Mouse (Mus musculus) stomach, embryonic 15.5 days (tissue): ENCODE results near the gene Nutf2. TPM values are rescaled to one million over a fixed set of nuclear protein-coding genes. Genes with fewer than 3 reads are reported as not detected.
"Not testable (repeated sequence)": the region's sequence is repeated elsewhere in the genome, so short reads cannot be mapped to it uniquely, and the experiment has no call there.

Source experiments
- ATAC-seq: fragments of 200-750 bp; cut with Nextera tagmentation; 2 replicates; pipeline ENCODE4 v1.8.0; 2017; ENCODE audit warnings: low read depth, moderate number of reproducible peaks, moderate TSS enrichment; ENCODE audit not compliant: insufficient read depth, low FRiP score
- H3K27ac ChIP-seq: fragments of 300-500 bp; sonication (generic); 2 replicates; pipeline ENCODE4 v1.5.1; 2015; ENCODE audit warnings: mild to moderate bottlenecking, inconsistent platforms
- H3K27me3 ChIP-seq: fragments of 300-500 bp; sonication (generic); replicated peaks from 2 replicates; pipeline ENCODE4 v1.6.1; 2015; ENCODE audit warnings: inconsistent platforms
- H3K36me3 ChIP-seq: fragments of 300-500 bp; sonication (generic); 2 replicates; pipeline ENCODE4 v1.6.1; 2015; ENCODE audit warnings: inconsistent platforms
- H3K4me1 ChIP-seq: fragments of 300-500 bp; sonication (generic); 2 replicates; pipeline ENCODE4 v1.6.1; 2015; ENCODE audit warnings: inconsistent platforms
- H3K4me2 ChIP-seq: fragments of 300-500 bp; sonication (generic); 2 replicates; pipeline ENCODE4 v1.6.1; 2015; ENCODE audit warnings: mild to moderate bottlenecking, inconsistent platforms
- H3K4me3 ChIP-seq: fragments of 300-500 bp; sonication (generic); replicated peaks from 2 replicates; pipeline ENCODE4 v1.5.1; 2015; ENCODE audit warnings: inconsistent platforms
- H3K9ac ChIP-seq: fragments of 300-500 bp; sonication (generic); 2 replicates; pipeline ENCODE4 v1.6.1; 2015; ENCODE audit warnings: inconsistent platforms
- H3K9me3 ChIP-seq: fragments of 300-500 bp; sonication (generic); 2 replicates; pipeline ENCODE4 v1.6.1; 2016; ENCODE audit warnings: inconsistent platforms
- WGBS: fragments of 180-500 bp; shearing (Covaris S2); methylation state at CpG from one replicate; pipeline ENCODE4 v1.1.7; 2015; 5-methylcytosine and 5-hydroxymethylcytosine counted together
- polyA plus RNA-seq: library from polyadenylated mRNA; unstranded; fragments of >200 nt; fragmentation: Nextera tagmentation; extraction: Ambion mirVana; gene quantifications from 2 replicates; pipeline ENCODE4 v1.2.1, GENCODE M21; 2015

Gene Nutf2
- 151 and 214 TPM in 2 replicates for polyA plus RNA-seq

GRCm38 (mm10) chr8:105860143-105860981, at the start of gene Nutf2:
Gene Nutf2, plus strand, starts transcription at chr8:105860580.
- H3K4me2 ChIP-seq = peak within 1 kb of the TSS; percentile 72
- no peaks in the 10 kb centered on the region for H3K27me3 ChIP-seq
- ATAC-seq = peak; percentile 98
- peaks cover 9% of the 10 kb centered on the region; the same call in 1 of the 2 replicates for H3K36me3 ChIP-seq
- H3K27ac ChIP-seq = peak within 1 kb of the TSS; percentile 91
- H3K9ac ChIP-seq = peak within 1 kb of the TSS; percentile 71
- H3K4me3 ChIP-seq = peak within 1 kb of the TSS; percentile 73
- no peaks in the 10 kb centered on the region for H3K9me3 ChIP-seq
- under 1% methylated on average over 52 of the region's 59 CpGs for WGBS
- H3K4me1 ChIP-seq = peaks cover 34% of the 10 kb centered on the region

- ATAC-seq = no peak
- Histone ChIP-seq H3K4me3 (no peak overlapping the region), H3K36me3 (0 out of 2 replicates have a peak, but pooled peaks cover 3% of the 10 kb centered on the region), H3K27me3 (no peaks in the 10 kb centered on the region), H3K9me3 (no peaks in the 10 kb centered on the region), H3K4me2 (no peak overlapping the region), H3K4me1 (0 out of 2 replicates have a peak, but pooled peaks cover 2% of the 10 kb centered on the region), H3K9ac (no peak overlapping the region), H3K27ac (no peak overlapping the region)
- WGBS = 84% methylated on average over 10 of the region's 10 CpGs
These were observed 49.3 kb upstream of the Nutf2 start for GRCm38 (mm10) chr8:105811061-105811460.

- peak overlapping the region; percentile 13; the same call in 1 of the 2 replicates for H3K27ac ChIP-seq
- no peak overlapping the region for H3K4me3 ChIP-seq
- no peaks in the 10 kb centered on the region for H3K27me3 ChIP-seq
- 0 out of 2 replicates have a peak, but pooled peaks cover 3% of the 10 kb centered on the region for H3K36me3 ChIP-seq
- ATAC-seq = no peak
- H3K9me3 ChIP-seq = no peaks in the 10 kb centered on the region
- H3K4me1 ChIP-seq = 0 out of 2 replicates have a peak, but pooled peaks cover 2% of the 10 kb centered on the region
- no peak overlapping the region for H3K4me2 ChIP-seq
- no peak overlapping the region for H3K9ac ChIP-seq
- WGBS = 60% methylated on average over 3 of the region's 3 CpGs
These were observed 48.8 kb upstream of the Nutf2 start for GRCm38 (mm10) chr8:105811543-105811942.

- 0 out of 2 replicates have a peak, but pooled peaks cover 3% of the 10 kb centered on the region for H3K36me3 ChIP-seq
- H3K9me3 ChIP-seq = no peaks in the 10 kb centered on the region
- no peak overlapping the region for H3K4me2 ChIP-seq
- H3K9ac ChIP-seq = no peak overlapping the region
- no peak overlapping the region for H3K4me3 ChIP-seq
- 0 out of 2 replicates have a peak, but pooled peaks cover 2% of the 10 kb centered on the region for H3K4me1 ChIP-seq
- 88% methylated on average over 5 of the region's 5 CpGs for WGBS
- no peaks in the 10 kb centered on the region for H3K27me3 ChIP-seq
- no peak overlapping the region for H3K27ac ChIP-seq
- no peak for ATAC-seq
These were observed 47.9 kb upstream of the Nutf2 start for GRCm38 (mm10) chr8:105812511-105812910.

DNA sequence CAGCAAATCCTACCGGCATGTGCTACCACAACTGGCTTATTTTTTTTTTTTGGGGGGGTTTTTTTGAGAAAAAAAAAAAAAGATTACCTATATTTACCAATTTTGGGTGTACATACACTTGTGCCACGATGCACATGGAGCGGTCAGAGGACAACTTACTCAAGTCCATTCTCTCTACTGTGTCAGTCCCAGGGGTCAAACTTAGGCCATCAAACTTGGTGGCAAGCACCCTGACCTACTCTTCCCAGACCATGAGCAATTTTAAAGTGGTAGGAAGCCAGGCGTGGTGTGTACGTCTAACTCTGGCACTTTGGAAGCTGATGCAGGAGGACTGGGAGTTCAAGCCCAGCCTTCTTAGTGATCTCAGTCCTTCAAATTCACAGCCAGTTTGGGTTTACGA, 47.1 kb upstream of the Nutf2 start:
- Histone ChIP-seq H3K9me3 (no peaks in the 10 kb centered on the region), H3K4me3 (no peak overlapping the region), H3K27ac (no peak overlapping the region), H3K27me3 (no peaks in the 10 kb centered on the region), H3K4me1 (0 out of 2 replicates have a peak, but pooled peaks cover 2% of the 10 kb centered on the region), H3K36me3 (0 out of 2 replicates have a peak, but pooled peaks cover 3% of the 10 kb centered on the region), H3K9ac (no peak overlapping the region), H3K4me2 (no peak overlapping the region)
- no peak for ATAC-seq
- WGBS = 95% methylated on average over 6 of the region's 6 CpGs

GRCm38 (mm10) chr8:105819659-105820058, 40.7 kb upstream of the Nutf2 start:
- H3K4me3 ChIP-seq = no peak overlapping the region
- H3K4me2 ChIP-seq = no peak overlapping the region
- ATAC-seq = no peak
- peaks cover 31% of the 10 kb centered on the region for H3K36me3 ChIP-seq
- no peak overlapping the region for H3K27ac ChIP-seq
- H3K27me3 ChIP-seq = no peaks in the 10 kb centered on the region
- 87% methylated on average over 3 of the region's 3 CpGs for WGBS
- no peaks in the 10 kb centered on the region for H3K4me1 ChIP-seq
- H3K9me3 ChIP-seq = no peaks in the 10 kb centered on the region
- no peak overlapping the region for H3K9ac ChIP-seq

DNA sequence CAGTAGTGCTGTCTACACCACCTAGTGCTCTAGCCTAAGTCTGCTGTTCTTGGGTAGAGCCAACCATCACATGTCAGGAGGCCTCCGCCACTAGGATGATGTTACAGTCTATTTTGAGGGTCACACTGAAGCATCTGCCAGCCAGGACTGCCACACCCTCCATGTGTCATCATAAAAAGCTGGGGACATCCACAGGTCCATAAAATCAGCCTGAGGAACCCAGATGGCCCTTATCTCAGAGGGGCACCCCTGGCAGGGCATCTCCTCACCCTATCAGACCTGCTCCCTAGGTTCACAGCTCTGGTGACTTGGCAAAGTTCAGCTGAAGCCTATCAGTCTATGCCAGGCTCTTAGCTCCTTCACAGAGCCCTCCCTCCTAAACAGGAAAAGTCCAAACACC, 39.5 kb upstream of the Nutf2 start:
- peaks cover 33% of the 10 kb centered on the region for H3K36me3 ChIP-seq
- no peak overlapping the region for H3K9ac ChIP-seq
- WGBS = 90% methylated on average over 1 of the region's 1 CpGs
- peak; percentile 97 for ATAC-seq
- no peaks in the 10 kb centered on the region for H3K27me3 ChIP-seq
- no peak overlapping the region for H3K4me2 ChIP-seq
- H3K9me3 ChIP-seq = no peaks in the 10 kb centered on the region
- H3K4me1 ChIP-seq = 0 out of 2 replicates have a peak, but pooled peaks cover 2% of the 10 kb centered on the region
- no peak overlapping the region for H3K4me3 ChIP-seq
- no peak overlapping the region; the same call in 1 of the 2 replicates for H3K27ac ChIP-seq

- Histone ChIP-seq H3K36me3 (peaks cover 29% of the 10 kb centered on the region), H3K4me3 (peak overlapping the region; percentile 83), H3K27ac (no peak overlapping the region; the same call in 1 of the 2 replicates), H3K27me3 (no peaks in the 10 kb centered on the region), H3K9me3 (no peaks in the 10 kb centered on the region), H3K9ac (no peak overlapping the region), H3K4me1 (0 out of 2 replicates have a peak, but pooled peaks cover 6% of the 10 kb centered on the region), H3K4me2 (peak overlapping the region; percentile 64)
- ATAC-seq = no peak
- WGBS = 79% methylated on average over 4 of the region's 4 CpGs
These were observed 34.9 kb upstream of the Nutf2 start for GRCm38 (mm10) chr8:105825506-105825905.

DNA sequence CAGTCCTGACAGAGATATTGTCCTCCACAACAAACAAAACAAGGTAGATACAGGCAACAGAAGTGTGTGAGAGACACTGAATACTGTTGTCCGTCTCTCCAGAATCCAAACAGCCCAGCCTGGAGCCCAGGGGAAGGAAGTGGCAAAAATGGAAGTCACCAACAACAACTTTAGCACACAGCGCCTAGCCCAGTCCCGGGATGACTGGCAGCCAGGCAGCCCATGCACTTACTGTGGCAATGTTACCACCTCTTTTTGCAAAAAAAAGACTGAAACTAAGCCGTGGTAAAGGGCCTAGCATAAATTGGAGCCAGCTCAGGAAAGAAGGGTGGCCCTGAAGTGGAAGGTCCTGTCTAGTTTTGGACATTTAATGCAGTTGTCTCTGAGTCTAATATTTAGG, 34.0 kb upstream of the Nutf2 start:
- WGBS = 5% methylated on average over 4 of the region's 4 CpGs
- Histone ChIP-seq H3K27me3 (no peaks in the 10 kb centered on the region), H3K4me3 (peak overlapping the region; percentile 83), H3K36me3 (peaks cover 21% of the 10 kb centered on the region), H3K27ac (peak overlapping the region; percentile 63; the same call in 1 of the 2 replicates), H3K9me3 (no peaks in the 10 kb centered on the region), H3K4me2 (peak overlapping the region; percentile 64), H3K4me1 (0 out of 2 replicates have a peak, but pooled peaks cover 6% of the 10 kb centered on the region), H3K9ac (peak overlapping the region; percentile 93)
- no peak for ATAC-seq

DNA sequence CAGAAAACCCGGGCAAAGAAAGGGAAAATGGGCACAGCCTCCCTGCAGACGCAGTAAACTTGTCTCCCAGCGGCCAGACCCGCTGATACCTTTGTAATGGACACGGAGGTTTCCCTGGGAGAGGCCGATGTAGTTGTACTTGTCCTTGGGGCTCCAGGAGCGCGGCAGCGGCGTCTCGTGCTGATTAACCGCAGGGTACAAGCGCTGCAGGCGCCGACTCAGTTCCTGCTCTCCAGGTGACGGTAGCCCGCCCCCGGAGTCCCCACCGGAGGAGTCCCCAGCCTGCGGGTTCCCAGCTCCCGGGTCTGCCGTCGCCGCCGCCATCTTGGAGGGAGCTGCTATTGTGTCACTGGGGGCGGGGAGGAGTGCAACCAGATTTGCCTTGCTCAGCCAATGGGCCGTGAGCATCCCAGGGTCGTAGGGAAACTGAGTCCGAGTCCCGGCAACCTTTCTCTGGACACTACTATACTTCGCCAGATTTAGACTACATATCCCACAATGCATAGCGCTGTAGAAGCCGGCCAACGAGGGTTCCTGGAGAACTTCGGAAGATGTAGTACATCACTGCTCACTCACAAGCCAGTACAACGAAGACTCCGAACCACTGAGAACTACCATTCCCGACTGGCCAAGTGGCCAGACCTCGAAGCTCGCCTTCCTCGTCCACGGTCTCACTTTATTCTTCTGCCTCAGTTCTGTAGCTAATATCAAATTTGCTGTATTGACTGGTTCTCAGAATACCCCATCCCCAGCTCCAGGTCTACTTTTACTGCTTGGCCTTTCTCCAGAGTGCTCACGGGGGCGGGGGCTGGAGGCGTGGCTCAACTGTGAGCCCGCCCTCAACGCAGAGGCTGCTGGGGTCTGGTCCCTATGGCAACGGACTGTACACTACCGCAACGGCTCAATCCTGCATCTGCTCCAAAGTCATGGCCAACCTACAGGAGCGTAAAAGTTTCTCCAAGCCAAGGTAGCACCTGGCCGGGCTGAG, 33.2 kb upstream of the Nutf2 start, which contains the start of the genes Ranbp10 and Tsnaxip1:
TSS of gene Ranbp10 (minus strand) at position 490 of the 988 bp plus-strand sequence.
TSS of gene Tsnaxip1 (plus strand) at position 871 of the 988 bp plus-strand sequence.
- WGBS = under 1% methylated on average over 52 of the region's 52 CpGs
- Histone ChIP-seq H3K9me3 (no peaks in the 10 kb centered on the region), H3K27me3 (no peaks in the 10 kb centered on the region), H3K4me3 (peak within 1 kb of the TSS; percentile 83), H3K36me3 (peaks cover 16% of the 10 kb centered on the region), H3K27ac (peak within 1 kb of the TSS; percentile 82; the same call in 1 of the 2 replicates), H3K4me1 (0 out of 2 replicates have a peak, but pooled peaks cover 6% of the 10 kb centered on the region), H3K4me2 (peak within 1 kb of the TSS; percentile 69), H3K9ac (peak within 1 kb of the TSS; percentile 93)
- peak; percentile 98 for ATAC-seq

- not testable (repeated sequence) for H3K4me3 ChIP-seq, H3K27me3 ChIP-seq, H3K4me2 ChIP-seq, H3K9me3 ChIP-seq, H3K36me3 ChIP-seq, ATAC-seq, H3K4me1 ChIP-seq, H3K27ac ChIP-seq, H3K9ac ChIP-seq
- WGBS = 78% methylated on average over 2 of the region's 2 CpGs
These were observed 26.6 kb upstream of the Nutf2 start for GRCm38 (mm10) chr8:105833740-105834139.
